Mouse (Mus musculus) embryonic facial prominence, embryonic 11.5 days (tissue): ENCODE measurements at regions not wholly inside any gene's neighbourhood (a gene's known extent, or its start where the extent isn't known, plus 50 kb on each side); places are given as distances from the start of the nearest gene placed in this dataset.

ENCODE experiments used
- ATAC-seq: fragments of 200-750 bp; cut with Nextera tagmentation; replicated peaks from 2 replicates; pipeline ENCODE4 v1.8.0; 2017; ENCODE audit warnings: low read depth; ENCODE audit not compliant: insufficient number of reproducible peaks, low FRiP score, low TSS enrichment
- DNase-seq: peaks from one replicate; pipeline ENCODE4 v3.0.0-alpha.2; 2015; ENCODE audit warnings: low spot score
- H3K27ac ChIP-seq: fragments of 300-500 bp; sonication (generic); replicated peaks from 2 replicates; pipeline ENCODE4 v1.5.1; 2014; ENCODE audit warnings: mild to moderate bottlenecking, low read depth, low read length, control low read depth
- H3K27me3 ChIP-seq: fragments of 300-500 bp; sonication (generic); 2 replicates; pipeline ENCODE4 v1.6.1; 2014; ENCODE audit warnings: mild to moderate bottlenecking, low read length, moderate library complexity, mixed read lengths; ENCODE audit not compliant: control insufficient read depth, insufficient read depth
- H3K36me3 ChIP-seq: fragments of 300-500 bp; sonication (generic); replicated peaks from 2 replicates; pipeline ENCODE4 v1.6.1; 2014; ENCODE audit warnings: low read depth, mild to moderate bottlenecking, low read length, moderate library complexity, mixed read lengths; ENCODE audit not compliant: control insufficient read depth, insufficient read depth
- H3K4me1 ChIP-seq: fragments of 300-500 bp; sonication (generic); 2 replicates; pipeline ENCODE4 v1.6.1; 2014; ENCODE audit warnings: low read length, mixed read lengths; ENCODE audit not compliant: control insufficient read depth, insufficient read depth
- H3K4me2 ChIP-seq: fragments of 300-500 bp; sonication (generic); 2 replicates; pipeline ENCODE4 v1.6.1; 2014; ENCODE audit warnings: low read depth, mild to moderate bottlenecking, control low read depth, low read length, moderate library complexity
- H3K4me3 ChIP-seq: fragments of 300-500 bp; sonication (generic); 2 replicates; pipeline ENCODE4 v1.5.1; 2014; ENCODE audit warnings: low read depth, low read length, control low read depth
- H3K9ac ChIP-seq: fragments of 300-500 bp; sonication (generic); replicated peaks from 2 replicates; pipeline ENCODE4 v1.6.1; 2014; ENCODE audit warnings: mild to moderate bottlenecking, control low read depth, low read length
- H3K9me3 ChIP-seq: fragments of 300-500 bp; sonication (generic); replicated peaks from 2 replicates; pipeline ENCODE4 v1.6.1; 2016; ENCODE audit warnings: mild to moderate bottlenecking, low read length, inconsistent platforms, mixed read lengths; ENCODE audit not compliant: control insufficient read depth
- WGBS: fragments of 180-500 bp; shearing (Covaris S2); extraction: QIAGEN DNeasy Blood & Tissue Kit; methylation state at CpG from one replicate; pipeline ENCODE4 v1.1.7; 2014; 5-methylcytosine and 5-hydroxymethylcytosine counted together

DNA sequence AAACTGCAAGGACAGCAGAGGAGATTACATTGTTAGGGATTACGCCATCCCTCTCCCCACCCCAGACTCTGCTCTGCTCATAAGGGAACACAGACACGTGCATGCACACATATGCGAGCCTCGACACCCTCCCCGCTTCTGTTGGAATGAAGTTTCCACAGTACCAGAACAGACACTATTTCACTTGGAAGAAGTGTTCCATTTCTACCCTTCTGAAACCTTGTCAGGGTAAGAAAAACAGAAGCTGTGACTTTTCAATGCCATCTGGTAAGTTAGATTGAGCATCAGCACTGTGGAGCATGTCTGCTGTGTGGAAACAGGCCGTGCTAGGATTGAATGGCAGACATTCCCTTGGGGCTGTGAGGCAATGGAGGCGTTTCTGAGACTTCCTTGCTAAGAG, 382.0 kb downstream of the Sec16b start:
- Histone ChIP-seq H3K9ac (no peak overlapping the region), H3K9me3 (no peaks in the 10 kb centered on the region), H3K4me3 (no peak overlapping the region), H3K4me2 (no peak overlapping the region), H3K4me1 (no peaks in the 10 kb centered on the region), H3K27me3 (no peaks in the 10 kb centered on the region), H3K27ac (no peak overlapping the region), H3K36me3 (no peaks in the 10 kb centered on the region)
- ATAC-seq (no peak), DNase-seq (no peak)
- WGBS = 73% methylated on average over 7 of the region's 7 CpGs

DNA sequence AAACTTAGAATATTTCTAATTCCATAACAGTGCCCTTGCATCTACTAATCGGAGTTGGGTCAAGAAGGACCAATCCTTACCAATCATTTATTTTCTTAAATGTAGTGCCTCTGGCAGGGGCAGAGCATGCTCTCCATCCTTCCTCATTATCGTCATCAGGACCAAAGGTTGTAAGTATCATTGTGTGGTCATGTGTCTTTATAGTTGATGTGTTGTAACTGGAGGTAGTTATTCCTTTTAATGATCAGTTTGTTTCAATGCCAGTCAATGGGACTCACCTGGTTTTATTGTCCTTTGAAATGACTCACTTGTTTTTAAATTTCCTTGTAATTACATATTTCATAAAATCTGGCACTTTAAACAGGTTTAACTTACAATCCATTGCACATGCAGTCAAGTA, 399.6 kb downstream of the Sec16b start:
- no peak for DNase-seq
- ATAC-seq = no peak
- H3K36me3 ChIP-seq = no peaks in the 10 kb centered on the region
- no peaks in the 10 kb centered on the region for H3K9me3 ChIP-seq
- H3K9ac ChIP-seq = no peak overlapping the region
- H3K4me3 ChIP-seq = no peak overlapping the region
- H3K27me3 ChIP-seq = no peaks in the 10 kb centered on the region
- H3K4me1 ChIP-seq = no peaks in the 10 kb centered on the region
- no peak overlapping the region for H3K4me2 ChIP-seq
- no peak overlapping the region for H3K27ac ChIP-seq
- 86% methylated on average over 2 of the region's 2 CpGs for WGBS

DNA sequence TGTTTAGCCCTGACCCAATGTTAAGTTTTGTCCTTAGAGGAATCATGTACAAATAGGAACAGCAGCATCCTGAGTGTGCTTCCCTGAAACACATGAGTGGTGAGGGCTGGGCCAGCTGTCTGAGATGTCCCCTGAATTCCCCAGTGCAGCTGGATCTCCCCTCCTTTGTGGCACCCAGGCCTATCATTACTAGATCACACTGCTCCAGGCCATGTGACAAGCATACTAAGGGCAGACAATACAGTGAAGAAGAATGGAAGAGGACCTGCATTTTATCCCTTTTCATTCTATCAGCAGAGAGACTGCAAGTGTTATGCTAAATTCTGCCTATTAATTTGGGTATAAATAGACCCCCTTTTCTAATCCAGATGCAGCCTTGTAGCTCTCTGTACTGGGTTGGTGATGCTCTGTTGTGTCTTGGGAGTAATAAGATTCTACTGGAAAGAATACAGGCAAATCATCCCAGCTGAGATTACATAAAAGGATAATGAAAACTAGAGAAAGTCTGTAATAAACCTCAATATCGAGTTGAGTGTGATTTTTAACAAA, 418.3 kb downstream of the Brinp2 start:
- no peak for ATAC-seq
- Histone ChIP-seq H3K36me3 (no peaks in the 10 kb centered on the region), H3K4me1 (no peaks in the 10 kb centered on the region), H3K9me3 (no peaks in the 10 kb centered on the region), H3K4me2 (no peak overlapping the region), H3K4me3 (no peak overlapping the region), H3K27ac (no peak overlapping the region), H3K9ac (no peak overlapping the region), H3K27me3 (no peaks in the 10 kb centered on the region)
- DNase-seq = no peak
- 73% methylated on average over 1 of the region's 1 CpGs for WGBS

GRCm38 (mm10) chr1:157939516-157939915, 416.6 kb downstream of the Brinp2 start:
- no peak overlapping the region for H3K9ac ChIP-seq
- H3K36me3 ChIP-seq = no peaks in the 10 kb centered on the region
- H3K27ac ChIP-seq = no peak overlapping the region
- H3K4me1 ChIP-seq = no peaks in the 10 kb centered on the region
- H3K27me3 ChIP-seq = no peaks in the 10 kb centered on the region
- ATAC-seq (no peak), DNase-seq (no peak)
- H3K9me3 ChIP-seq = no peaks in the 10 kb centered on the region
- 74% methylated on average over 1 of the region's 1 CpGs for WGBS
- no peak overlapping the region for H3K4me3 ChIP-seq
- no peak overlapping the region for H3K4me2 ChIP-seq

- Histone ChIP-seq H3K9ac (no peak overlapping the region), H3K36me3 (no peaks in the 10 kb centered on the region), H3K9me3 (no peaks in the 10 kb centered on the region), H3K4me2 (no peak overlapping the region), H3K4me3 (no peak overlapping the region), H3K27ac (no peak overlapping the region), H3K4me1 (no peaks in the 10 kb centered on the region), H3K27me3 (no peaks in the 10 kb centered on the region)
- DNase-seq = no peak
- WGBS = 49% methylated on average over 3 of the region's 3 CpGs
- no peak for ATAC-seq
Observed at GRCm38 (mm10) chr1:157940331-157940758, 415.8 kb downstream of the Brinp2 start.

- ATAC-seq = no peak
- Histone ChIP-seq H3K36me3 (no peaks in the 10 kb centered on the region), H3K4me1 (no peaks in the 10 kb centered on the region), H3K4me2 (no peak overlapping the region), H3K9ac (no peak overlapping the region), H3K27me3 (no peaks in the 10 kb centered on the region), H3K4me3 (no peak overlapping the region), H3K27ac (no peak overlapping the region), H3K9me3 (no peaks in the 10 kb centered on the region)
- 42% methylated on average over 4 of the region's 4 CpGs for WGBS
- DNase-seq = no peak
Observed at GRCm38 (mm10) chr1:157957506-157957905, 398.6 kb downstream of the Brinp2 start.

DNA sequence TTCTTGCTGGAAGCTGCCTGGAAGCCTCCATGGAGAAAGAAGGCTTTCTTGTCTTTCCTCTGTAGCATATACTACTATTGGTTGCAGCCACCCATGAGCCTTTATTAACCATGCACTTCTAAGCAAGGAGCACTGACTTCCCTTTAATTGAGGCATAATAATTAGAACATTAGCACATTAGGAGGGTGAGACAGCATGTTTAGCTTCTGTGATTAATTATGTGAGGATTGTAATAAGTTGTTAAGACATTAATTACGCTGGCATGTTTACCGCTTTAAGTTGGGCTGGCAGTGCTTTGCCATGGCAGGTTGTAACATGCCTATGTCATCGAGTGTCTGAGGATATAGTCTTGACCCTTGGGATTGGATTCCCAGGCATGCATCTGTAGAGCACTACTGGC, 391.7 kb downstream of the Brinp2 start:
- no peaks in the 10 kb centered on the region for H3K4me1 ChIP-seq
- ATAC-seq (no peak), DNase-seq (no peak)
- H3K4me3 ChIP-seq = no peak overlapping the region
- H3K36me3 ChIP-seq = no peaks in the 10 kb centered on the region
- H3K9me3 ChIP-seq = no peaks in the 10 kb centered on the region
- no peak overlapping the region for H3K4me2 ChIP-seq
- 81% methylated on average over 3 of the region's 3 CpGs for WGBS
- no peak overlapping the region for H3K9ac ChIP-seq
- H3K27me3 ChIP-seq = no peaks in the 10 kb centered on the region
- no peak overlapping the region for H3K27ac ChIP-seq

DNA sequence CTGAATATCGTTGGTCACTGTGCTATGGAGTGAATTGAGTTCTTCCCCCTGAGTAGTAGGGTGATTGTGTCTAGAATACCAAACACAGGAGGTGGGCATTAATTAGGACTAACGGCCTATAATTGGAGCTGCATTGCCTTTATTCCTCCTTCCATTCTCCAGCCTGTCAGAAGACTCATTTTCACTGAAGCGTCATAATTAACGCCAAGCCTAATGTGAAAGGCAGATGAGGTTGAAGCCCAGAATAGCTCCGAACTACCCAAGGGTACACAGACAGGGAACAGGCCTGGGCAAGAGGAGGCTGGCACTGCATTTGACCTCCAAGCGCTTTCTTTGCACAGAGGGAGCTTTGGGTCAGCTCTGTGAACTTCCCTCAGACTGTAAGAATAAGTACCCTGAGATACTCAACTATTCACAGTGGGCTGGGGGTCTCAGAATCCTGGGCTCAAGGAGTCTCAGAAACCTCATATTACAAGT, 386.5 kb downstream of the Brinp2 start:
- no peak for DNase-seq
- 57% methylated on average over 6 of the region's 6 CpGs for WGBS
- ATAC-seq = 0 out of 2 replicates have a peak, but pooled peaks have one; percentile 52
- Histone ChIP-seq H3K27ac (no peak overlapping the region), H3K27me3 (no peaks in the 10 kb centered on the region), H3K9ac (no peak overlapping the region), H3K4me1 (no peaks in the 10 kb centered on the region), H3K4me2 (no peak overlapping the region), H3K4me3 (no peak overlapping the region), H3K9me3 (no peaks in the 10 kb centered on the region), H3K36me3 (no peaks in the 10 kb centered on the region)
